Mouse (Mus musculus): ENCODE results near the gene Mad1l1.

DNA sequence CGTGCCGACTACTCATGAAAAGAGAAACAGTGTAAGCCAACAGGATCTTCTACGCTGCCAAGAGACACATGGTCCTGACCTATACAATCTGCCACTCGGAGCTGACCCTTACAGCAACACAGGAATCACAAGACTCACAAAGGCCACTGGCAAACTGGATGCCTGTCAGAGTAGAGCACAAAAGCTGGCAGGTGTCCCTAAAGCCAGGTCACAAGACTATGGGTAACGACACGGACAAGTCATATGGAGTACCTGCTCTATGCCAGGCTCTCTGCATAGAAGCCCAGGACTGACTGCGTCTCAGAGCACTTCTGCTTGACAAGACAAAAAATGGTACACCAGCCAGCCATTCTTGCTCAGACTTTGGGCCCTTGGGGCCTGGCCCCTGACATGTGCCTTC is 234.1 kb downstream of the Mad1l1 start:
- TF ChIP-seq POLR2A (IDR thresholded peaks at IDR 0.05; ENCODE audit: low read depth, low read length) (no peak), CTCF (IDR thresholded peaks at IDR 0.05; ENCODE audit: extremely low read depth, insufficient read depth, insufficient read length, insufficient replicate concordance) (no peak)

Data from spleen, adult 2 months (tissue).